Mouse (Mus musculus) E14TG2a.4 (cell line): ENCODE measurements around the gene Stac2.

Experiments used
- CTCF ChIP-seq: conservative IDR thresholded peaks from 2 replicates; pipeline ENCODE4 v1.5.1; 2014; ENCODE audit warnings: low read length
- NANOG ChIP-seq: IDR thresholded peaks from 2 replicates; pipeline ENCODE4 v1.6.1; 2014; ENCODE audit warnings: borderline replicate concordance, low read length, mixed read lengths
- POU5F1 ChIP-seq: IDR thresholded peaks from 2 replicates; pipeline ENCODE4 v1.6.1; 2014; ENCODE audit warnings: low read length, borderline replicate concordance

GRCm38 (mm10) chr11:98090583-98090982 is 37.3 kb upstream of the Stac2 start:
- TF ChIP-seq CTCF (no peak), NANOG (no peak), POU5F1 (no peak)
